Mouse (Mus musculus): ENCODE measurements around the gene Fam131a.

The Fam131a gene

GRCm38 (mm10) chr16:20739845-20740244 lies 46.8 kb downstream of the Fam131a start:
- CTCF ChIA-PET: no interaction called here

- CTCF ChIA-PET: no interaction called here
Observed at GRCm38 (mm10) chr16:20746641-20747040, 53.6 kb downstream of the Fam131a start.

GRCm38 (mm10) chr16:20750518-20750917 lies 57.5 kb downstream of the Fam131a start:
- CTCF ChIA-PET: no interaction called here

Data from spleen, embryonic (tissue).